Mouse (Mus musculus) activated CD4-positive, CD25-positive, alpha-beta regulatory T cell, adult 4 months (primary cell): ENCODE results near the gene Dab1. TPM values are rescaled to one million over a fixed set of nuclear protein-coding genes. Genes with fewer than 3 reads are reported as not detected.

ENCODE experiments used
- ATAC-seq: one replicate; pipeline ENCODE4 v1.8.0; 2017
- polyA plus RNA-seq, 2 experiments: library from polyadenylated mRNA; unstranded; fragments of 100-300 nt; shearing (Covaris generic); gene quantifications; one replicate each; pipeline ENCODE4 v1.2.1; 2017

The Dab1 gene
- polyA plus RNA-seq, 2 experiments from 2014 or later = 0.25 TPM; not detected in 1

DNA sequence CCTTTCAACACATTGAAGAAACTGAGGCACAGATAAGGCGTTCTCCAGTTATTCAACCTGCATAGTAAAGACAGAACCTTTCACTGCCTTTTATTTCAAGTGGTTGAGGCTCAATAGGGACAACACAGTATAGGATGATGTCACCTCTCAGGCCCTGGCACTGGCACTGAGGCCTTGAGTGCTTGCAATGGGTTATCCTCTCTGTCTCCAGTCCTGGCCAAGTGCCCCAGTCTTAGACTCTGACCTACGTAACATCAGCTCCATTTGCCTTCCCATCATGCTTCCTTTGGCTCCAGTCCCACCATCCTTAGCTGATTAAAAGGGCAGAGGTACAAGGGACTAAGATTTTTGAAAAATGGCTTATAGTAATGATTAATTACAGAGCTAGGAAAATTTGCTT, 220.4 kb downstream of the Dab1 start:
- no peak for ATAC-seq

GRCm38 (mm10) chr4:103841126-103841525, 222.0 kb downstream of the Dab1 start:
- no peak for ATAC-seq

DNA sequence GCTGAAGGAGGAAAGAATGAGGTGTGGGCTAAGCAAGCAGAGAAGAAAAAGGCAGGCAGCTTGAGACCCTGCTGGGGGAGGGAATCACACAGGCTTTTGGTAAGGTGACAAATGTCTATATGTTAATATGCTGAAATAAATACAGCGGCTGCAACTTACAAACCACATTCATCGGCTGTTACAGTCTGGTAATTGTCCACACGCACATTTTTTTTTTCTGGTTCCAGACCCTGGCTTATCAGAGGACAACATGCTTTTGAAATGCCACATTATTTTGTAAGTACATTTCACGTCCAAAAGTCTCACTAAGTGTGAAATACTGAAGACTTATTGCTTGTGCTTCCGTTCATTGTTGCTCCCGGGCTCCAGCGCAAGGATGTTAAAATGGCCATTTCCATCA, 225.5 kb downstream of the Dab1 start:
- ATAC-seq = no peak

DNA sequence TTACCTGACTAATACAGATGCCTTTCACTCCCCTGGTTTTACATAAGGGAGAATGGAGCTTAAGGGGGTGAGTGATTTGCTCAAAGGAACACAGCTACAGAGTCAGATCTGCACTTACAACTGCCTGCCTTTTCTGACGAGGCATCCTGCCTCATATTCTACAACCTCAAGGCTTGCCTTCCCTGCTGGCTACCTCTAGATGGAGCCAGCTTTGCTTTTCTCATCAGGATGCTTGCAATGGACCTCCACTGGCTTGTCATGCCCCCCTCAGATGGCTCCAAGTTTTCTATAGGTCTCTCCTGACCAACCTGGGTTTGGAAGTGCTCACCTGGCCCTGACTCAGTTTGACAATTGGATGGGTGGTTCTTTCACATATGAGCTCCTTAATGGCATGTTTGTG, 238.0 kb downstream of the Dab1 start:
- no peak for ATAC-seq

DNA sequence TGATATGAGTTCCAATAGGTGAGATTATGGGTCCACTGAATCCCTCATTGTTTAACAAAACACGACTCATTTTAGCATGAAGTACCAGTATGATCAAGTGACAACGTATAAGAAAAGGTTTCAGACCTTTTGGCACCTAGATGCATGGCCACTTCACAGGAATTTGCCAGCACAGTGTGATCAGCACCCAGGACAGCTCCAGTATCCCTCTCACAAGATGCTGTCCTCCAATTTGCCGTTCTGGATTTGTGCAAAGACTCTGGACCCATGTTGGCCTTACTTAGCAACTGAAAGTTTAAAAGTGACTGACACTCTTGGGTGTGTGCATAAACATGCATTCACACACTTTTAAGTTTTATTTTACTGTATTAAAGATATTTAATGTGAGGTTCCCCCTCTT, 256.4 kb downstream of the Dab1 start:
- no peak for ATAC-seq

DNA sequence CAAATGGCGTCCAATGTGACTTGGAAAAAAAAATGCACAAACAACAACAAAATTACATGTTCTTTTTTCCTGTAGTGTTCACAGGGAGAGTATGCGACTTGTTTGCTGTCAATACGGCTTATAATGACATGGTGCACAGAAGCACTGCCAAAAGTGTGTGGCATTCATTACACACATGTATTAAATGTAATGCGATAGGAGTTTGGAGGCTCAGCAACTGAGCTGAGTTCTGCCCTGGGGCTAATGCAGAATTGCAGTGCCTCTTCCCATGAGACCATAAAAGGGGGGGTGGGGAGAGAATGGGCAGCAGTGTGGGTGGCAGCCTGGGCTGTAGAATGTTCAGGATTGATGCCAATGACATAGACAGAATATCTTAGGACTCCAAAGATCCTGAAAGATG, 259.7 kb downstream of the Dab1 start:
- ATAC-seq = no peak

DNA sequence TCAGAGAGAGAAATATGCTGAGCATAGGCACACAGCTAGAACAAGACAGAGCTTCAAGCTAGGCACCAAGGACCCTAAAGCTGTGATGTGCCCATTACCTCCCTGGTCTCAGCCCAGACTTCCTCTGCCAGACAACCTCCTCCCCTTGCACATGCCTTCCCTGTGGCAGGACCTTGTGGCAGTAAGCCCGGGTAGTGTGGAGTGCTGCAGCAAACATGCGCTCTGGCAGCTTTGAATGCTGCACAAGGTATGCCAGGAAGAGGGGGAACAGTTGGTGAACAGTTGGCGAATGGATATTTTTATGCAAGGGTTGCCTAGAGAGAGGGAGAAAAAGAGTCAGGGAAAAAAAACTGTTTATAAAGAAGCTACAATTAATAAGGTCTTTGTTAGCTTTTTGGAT, 262.5 kb downstream of the Dab1 start:
- ATAC-seq = no peak

DNA sequence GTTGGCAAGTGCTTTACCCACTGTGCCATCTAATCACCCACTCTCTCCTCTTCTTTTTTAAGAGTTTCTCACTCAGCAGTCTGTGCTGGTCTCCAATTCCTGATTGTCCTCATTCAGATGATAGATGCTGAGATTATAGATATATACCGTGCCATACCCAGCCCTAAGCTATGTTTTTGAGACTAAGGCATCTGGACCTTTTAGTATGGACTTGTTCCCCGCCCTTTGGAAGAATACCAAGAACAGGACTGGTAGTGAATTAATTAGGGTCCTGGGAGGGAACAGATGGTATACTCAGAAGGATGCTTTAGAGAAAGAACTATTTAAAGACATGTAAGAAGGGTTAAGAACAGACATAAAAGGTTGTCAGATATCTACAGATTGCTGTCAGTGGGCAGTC, 268.9 kb downstream of the Dab1 start:
- ATAC-seq = no peak

DNA sequence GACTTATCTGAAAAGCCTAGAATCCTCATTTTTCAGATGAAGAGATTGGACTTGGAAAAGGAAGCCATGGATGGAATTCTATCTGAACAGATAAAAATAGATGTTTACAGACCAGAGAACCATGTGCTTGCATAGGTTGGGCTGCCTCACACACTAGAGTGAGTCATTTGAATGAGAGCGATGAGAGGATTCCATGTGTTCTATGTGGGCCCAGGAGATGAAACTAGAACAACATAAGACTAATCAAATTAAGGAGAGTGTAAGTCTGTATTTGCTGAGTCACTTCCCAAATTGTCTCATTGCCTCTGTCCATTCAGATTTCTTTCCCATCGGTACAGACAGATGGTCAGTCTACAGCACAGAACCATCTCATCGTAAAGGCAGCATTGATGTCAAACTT, 270.0 kb downstream of the Dab1 start:
- no peak for ATAC-seq

DNA sequence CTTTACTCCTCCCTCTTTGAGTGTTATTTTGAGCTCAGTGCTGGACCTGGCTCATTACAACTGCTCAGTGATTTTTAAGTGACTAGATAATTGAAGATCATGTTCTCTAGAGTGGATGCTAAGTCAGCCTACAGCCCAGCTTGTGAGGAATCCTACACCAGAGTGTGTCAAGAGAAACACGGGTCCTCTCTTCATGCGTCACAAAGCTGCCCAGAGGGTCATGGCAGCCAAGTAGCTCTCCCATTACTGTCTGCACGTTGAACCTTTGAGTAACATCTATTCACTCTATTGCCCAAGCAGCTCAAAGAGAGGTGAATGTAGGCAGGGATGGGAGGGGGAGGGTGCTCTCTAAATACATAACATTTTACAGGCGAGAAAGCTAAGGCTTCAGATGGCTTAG, 277.6 kb downstream of the Dab1 start:
- ATAC-seq = no peak

DNA sequence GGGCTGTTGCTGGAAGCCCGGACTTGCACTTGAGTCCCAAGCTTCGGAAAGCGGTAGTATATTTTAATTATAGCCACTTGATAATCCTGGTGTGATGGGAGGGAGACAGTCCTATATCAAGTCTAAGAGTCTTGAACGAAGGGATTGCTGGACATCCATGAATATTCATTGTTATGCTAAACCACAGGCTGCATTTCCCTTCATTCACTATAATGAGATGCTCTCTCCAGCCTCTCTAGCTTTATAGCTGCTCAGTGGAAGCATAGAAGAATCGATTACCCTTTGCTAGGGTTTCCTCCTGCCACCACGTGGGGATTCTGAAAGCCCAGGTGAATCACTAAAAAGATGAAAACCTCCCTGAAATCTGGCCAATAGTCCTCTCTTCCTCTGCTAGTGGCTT, 278.5 kb downstream of the Dab1 start:
- no peak for ATAC-seq

DNA sequence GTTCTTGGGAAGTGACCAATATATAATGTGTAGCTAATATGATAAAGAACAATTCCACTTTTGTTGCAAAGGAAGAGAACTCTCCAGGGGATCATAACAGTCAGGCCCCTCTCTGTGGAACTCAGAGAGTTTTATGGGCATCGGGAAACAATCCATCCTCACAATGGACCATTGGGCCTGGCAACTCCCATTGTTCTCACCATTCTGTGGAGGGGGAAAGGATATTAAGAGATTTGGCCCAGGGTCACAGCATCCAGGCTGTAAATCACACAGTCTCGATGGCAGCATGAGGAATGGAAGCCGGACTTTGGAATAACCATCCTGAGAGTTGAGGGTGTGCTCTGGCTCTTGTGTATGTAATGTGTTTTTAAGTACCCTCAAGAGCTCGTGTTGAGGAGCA, 292.3 kb downstream of the Dab1 start:
- ATAC-seq = no peak

- ATAC-seq = no peak
Observed at GRCm38 (mm10) chr4:103912071-103912470, 292.9 kb downstream of the Dab1 start.

DNA sequence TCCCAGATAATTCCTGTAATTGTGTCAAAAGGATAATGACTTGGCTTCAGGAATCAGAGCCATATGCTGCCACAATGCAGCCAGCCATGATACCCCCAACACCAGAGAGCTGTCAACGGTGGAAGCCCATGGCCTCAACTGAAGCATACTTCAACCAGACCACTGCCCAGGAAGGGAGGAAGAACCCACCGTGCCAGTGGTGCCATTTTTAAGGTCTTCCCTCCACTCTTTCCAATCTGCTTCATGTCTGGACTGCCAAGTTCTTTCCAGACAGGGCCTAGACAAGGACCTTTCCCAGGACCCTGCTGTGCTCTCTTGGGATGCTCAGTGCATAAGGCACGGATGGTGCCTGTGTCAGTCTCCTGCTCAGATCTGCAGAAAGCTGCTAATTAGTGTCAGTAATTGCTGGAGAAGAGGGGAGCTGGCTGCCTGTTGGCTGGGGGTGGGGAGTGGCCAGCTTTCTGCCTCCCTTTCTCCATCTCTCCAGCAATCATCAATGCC, 303.3 kb downstream of the Dab1 start:
- no peak for ATAC-seq

DNA sequence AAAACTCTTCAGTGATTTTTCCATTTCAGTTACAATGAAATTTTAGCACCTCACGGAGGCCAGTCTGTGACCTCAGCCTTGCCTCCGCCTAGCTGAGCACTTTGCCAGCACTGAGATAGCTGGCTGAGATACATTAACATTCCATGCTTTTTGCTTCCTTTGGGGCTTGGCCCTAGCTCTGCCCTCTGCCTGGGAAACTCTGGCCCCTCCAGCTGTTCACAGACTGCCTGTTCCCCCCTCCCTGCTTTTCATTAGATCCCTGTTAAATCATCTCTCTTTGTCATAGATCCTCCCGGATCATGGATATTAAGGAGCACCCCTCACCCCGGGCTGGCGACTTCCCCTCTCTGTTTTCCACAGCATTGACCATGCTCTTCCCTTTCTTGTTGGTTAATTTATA, 307.5 kb downstream of the Dab1 start:
- ATAC-seq = no peak

DNA sequence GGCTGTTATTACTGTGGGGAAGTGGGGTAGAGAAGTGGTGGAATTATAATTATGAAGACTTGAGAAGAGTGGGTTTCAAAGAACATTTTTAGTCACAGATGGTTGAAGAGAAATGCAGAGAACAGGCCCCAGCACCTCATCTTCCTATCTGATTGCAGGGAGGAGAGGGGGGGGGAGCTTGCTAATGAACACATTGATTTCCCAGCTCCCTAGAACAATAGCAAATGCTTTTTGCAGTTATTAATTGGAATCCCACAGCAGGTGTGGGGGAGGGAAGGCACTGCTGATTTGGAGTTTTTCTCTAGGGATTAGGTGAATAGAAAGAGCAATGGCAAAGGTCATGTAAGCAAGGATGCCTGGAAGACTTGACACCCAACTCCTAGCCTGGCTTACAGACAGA, 310.5 kb downstream of the Dab1 start:
- no peak for ATAC-seq

- no peak for ATAC-seq
Observed at GRCm38 (mm10) chr4:103934364-103934763, 315.2 kb downstream of the Dab1 start.

GRCm38 (mm10) chr4:103948255-103948654, 329.1 kb downstream of the Dab1 start:
- no peak for ATAC-seq

DNA sequence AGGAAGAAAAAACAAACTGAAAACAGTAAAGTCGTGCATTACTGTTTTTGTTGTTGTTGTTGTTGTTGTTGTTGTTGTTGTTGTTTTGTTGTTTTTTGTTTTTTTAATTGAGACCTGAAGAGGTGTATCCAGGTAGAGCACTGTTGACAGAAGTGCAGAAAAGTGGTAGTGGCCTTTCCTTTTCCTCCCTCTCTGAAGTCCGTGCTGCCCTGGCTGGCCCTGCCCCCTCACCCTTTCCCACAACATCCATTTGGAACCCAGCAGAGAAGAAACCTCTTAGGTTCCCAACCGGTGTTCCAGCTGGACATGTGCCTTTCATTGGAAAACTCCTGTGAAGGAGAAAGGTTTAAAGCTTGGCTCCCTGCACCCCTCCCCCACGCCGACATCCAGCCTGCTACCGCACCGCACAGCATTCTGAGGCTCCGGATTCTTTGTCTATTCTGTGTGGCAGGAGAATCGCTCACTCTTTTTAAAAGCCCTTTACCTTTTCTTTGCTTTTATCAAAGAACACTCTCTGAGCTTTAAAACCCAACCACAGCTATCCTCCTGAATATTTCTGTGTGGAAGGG, 334.6 kb downstream of the Dab1 start:
- no peak for ATAC-seq

- no peak for ATAC-seq
Observed at GRCm38 (mm10) chr4:103961134-103962049, 342.2 kb downstream of the Dab1 start.

DNA sequence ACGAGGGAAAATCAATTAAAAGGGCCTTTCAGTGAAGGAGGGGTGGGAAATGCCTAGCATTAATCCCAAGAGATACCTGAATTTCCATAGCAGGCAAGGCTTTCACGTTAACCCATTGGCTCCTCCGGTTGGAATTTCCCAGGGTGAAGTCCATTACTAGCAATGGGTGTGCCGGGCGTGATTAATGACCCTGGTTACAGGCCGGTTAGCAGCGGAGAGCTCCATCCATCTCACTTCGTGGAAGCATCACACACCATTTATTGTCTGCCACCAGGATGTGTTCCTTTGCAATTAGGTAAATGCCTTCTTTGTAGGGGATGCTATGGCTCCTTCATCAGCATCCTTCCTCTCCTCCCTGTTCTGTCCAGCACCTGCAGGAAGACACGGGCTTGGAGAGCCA, 350.7 kb downstream of the Dab1 start:
- ATAC-seq = no peak

- no peak for ATAC-seq
Observed at GRCm38 (mm10) chr4:103974536-103974935, 355.4 kb downstream of the Dab1 start.

DNA sequence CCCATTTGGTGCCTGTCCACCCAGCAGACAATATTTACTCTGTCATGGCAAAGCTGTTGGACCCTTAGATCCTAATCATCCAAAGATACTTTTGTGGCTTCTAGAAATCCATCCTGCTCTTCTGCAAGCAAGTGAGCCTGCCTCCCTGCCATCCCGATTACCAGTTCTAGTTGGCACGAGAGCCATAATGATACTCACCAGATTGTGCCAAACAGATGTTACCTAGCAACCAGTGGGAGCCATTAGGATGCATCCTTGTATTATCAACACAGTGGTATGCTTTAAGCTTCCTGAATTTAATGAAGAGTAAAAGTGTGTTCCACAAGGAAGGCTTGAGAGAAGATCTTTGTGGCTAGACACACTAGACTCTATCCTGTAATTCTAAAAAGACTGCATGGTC, 355.8 kb downstream of the Dab1 start:
- ATAC-seq = no peak

GRCm38 (mm10) chr4:103993884-103994283, 374.7 kb downstream of the Dab1 start:
- no peak for ATAC-seq
